Mouse (Mus musculus) ES-E14 (cell line): ENCODE results near the gene Smarcd2. TPM values are rescaled to one million over a fixed set of nuclear protein-coding genes. Genes with fewer than 3 reads are reported as not detected.

Source experiments
- DNase-seq: peaks from one replicate; pipeline ENCODE4 v3.0.0-alpha.2; 2013; ENCODE audit warnings: low read depth, low spot score
- H3K27ac ChIP-seq: 2 replicates; pipeline ENCODE4 v1.5.1; 2012; ENCODE audit warnings: low read depth, mild to moderate bottlenecking, low read length, moderate library complexity, mixed read lengths; ENCODE audit not compliant: poor library complexity, insufficient read depth, severe bottlenecking
- H3K36me3 ChIP-seq: 2 replicates; pipeline ENCODE4 v1.6.1; 2012; ENCODE audit warnings: mild to moderate bottlenecking, low read length, moderate library complexity, mixed read lengths; ENCODE audit not compliant: control insufficient read depth, poor library complexity, insufficient read depth, severe bottlenecking
- H3K4me1 ChIP-seq, 2 experiments: fragments of 150-350 bp in 1 of 2; sonication (generic) in 1 of 2; 2 replicates each; pipeline ENCODE4 v1.6.1; 2012; ENCODE audit warnings: low read length in 2 of 2, mild to moderate bottlenecking in 1 of 2, mixed read lengths in 1 of 2; ENCODE audit not compliant: control insufficient read depth in 2 of 2, insufficient read depth in 2 of 2, poor library complexity in 1 of 2
- H3K4me3 ChIP-seq, 2 experiments: fragments of 150-350 bp in 1 of 2; sonication (generic) in 1 of 2; 2 replicates each; pipeline ENCODE4 v1.5.1; 2012; ENCODE audit warnings: low read length in 2 of 2, low read depth in 1 of 2, mild to moderate bottlenecking in 1 of 2, mixed read lengths in 1 of 2; ENCODE audit not compliant: insufficient read depth in 1 of 2, poor library complexity in 1 of 2, severe bottlenecking in 1 of 2
- H3K9ac ChIP-seq: 2 replicates; pipeline ENCODE4 v1.6.1; 2012; ENCODE audit warnings: low read depth, mild to moderate bottlenecking, low read length, mixed read lengths; ENCODE audit not compliant: poor library complexity, insufficient read depth, severe bottlenecking
- H3K9me3 ChIP-seq: fragments of 150-350 bp; sonication (generic); 2 replicates; pipeline ENCODE4 v1.6.1; 2012; ENCODE audit warnings: low read depth, mild to moderate bottlenecking, low read length; ENCODE audit not compliant: control insufficient read depth, insufficient read depth
- CHD2 ChIP-seq: IDR thresholded peaks from 2 replicates; pipeline ENCODE4 v1.6.1; 2014; ENCODE audit warnings: mild to moderate bottlenecking, low read depth, low read length, inconsistent platforms
- HCFC1 ChIP-seq: IDR thresholded peaks from 2 replicates; pipeline ENCODE4 v1.6.1; 2012; ENCODE audit warnings: low read length, inconsistent platforms, borderline replicate concordance; ENCODE audit not compliant: insufficient read depth
- MAFK ChIP-seq: IDR thresholded peaks from 2 replicates; pipeline ENCODE4 v1.6.1; 2014; ENCODE audit warnings: mild to moderate bottlenecking, low read depth, low read length, inconsistent platforms; ENCODE audit not compliant: insufficient read depth
- ZC3H11A ChIP-seq: IDR thresholded peaks from 2 replicates; pipeline ENCODE4 v1.6.1; 2012; ENCODE audit warnings: low read depth, mild to moderate bottlenecking, inconsistent platforms, low read length, borderline replicate concordance
- ZNF384 ChIP-seq: IDR thresholded peaks from 2 replicates; pipeline ENCODE4 v1.6.1; 2012; ENCODE audit warnings: low read depth, low read length, inconsistent platforms
- in situ Hi-C, 2 experiments: fragments of 600-800 bp; cut with MboI; formaldehyde crosslinking; loops; one replicate each; pipeline ENCODE4 v1.15.1; 2025; ENCODE audit warnings: low sequenced_read_pairs in 2 of 2, inconsistent platforms in 1 of 2; ENCODE audit not compliant: unreplicated experiment in 2 of 2
- total RNA-seq: library from RNA; depleted of rRNA; stranded (reverse); fragments of 300-350 nt; gene quantifications from 2 replicates; pipeline ENCODE4 v1.2.3, GENCODE M21; 2012

Gene Smarcd2
- total RNA-seq, 1 experiment, result 47.7 TPM

- in situ Hi-C loops, result no loop called here
- TF ChIP-seq MAFK (no peak), CHD2 (no peak), HCFC1 (no peak), ZC3H11A (no peak), ZNF384 (no peak)
- Histone ChIP-seq H3K9ac (no peak overlapping the region), H3K4me1 (peaks cover 2 to 19% of the 10 kb centered on the region in 2 experiments; a peak in 3 of 4 replicates), H3K36me3 (no peaks in the 10 kb centered on the region), H3K27ac (no peak overlapping the region), H3K9me3 (no peaks in the 10 kb centered on the region), H3K4me3 (no peak overlapping the region)
- DNase-seq, result no peak
Measured at GRCm38 (mm10) chr11:106274374-106274773, 1.6 kb upstream of the Smarcd2 start.

- H3K4me1 ChIP-seq, result peaks cover 6 to 19% of the 10 kb centered on the region in 2 experiments
Measured at GRCm38 (mm10) chr11:106273811-106274210, 1.0 kb upstream of the Smarcd2 start.

GRCm38 (mm10) chr11:106273311-106273684 is 526 bp upstream of the Smarcd2 start:
- H3K4me3 ChIP-seq, result peak overlapping the region; percentile 58 to 78
- in situ Hi-C loops, result no loop called here
- TF ChIP-seq MAFK (no peak), ZNF384 (no peak), ZC3H11A (no peak), CHD2 (no peak), HCFC1 (no peak)
- H3K27ac ChIP-seq, result peak overlapping the region; percentile 96
- H3K9me3 ChIP-seq, result no peaks in the 10 kb centered on the region
- DNase-seq, result no peak
- peak overlapping the region; percentile 89 for H3K9ac ChIP-seq
- peaks cover 6 to 21% of the 10 kb centered on the region in 2 experiments for H3K4me1 ChIP-seq
- no peaks in the 10 kb centered on the region for H3K36me3 ChIP-seq

More at GRCm38 (mm10) chr11:106273811-106274210, 1.0 kb upstream of the Smarcd2 start:
- peak overlapping the region; percentile 58 to 78; a peak in 3 of 4 replicates for H3K4me3 ChIP-seq
- no peaks in the 10 kb centered on the region for H3K9me3 ChIP-seq
- no peaks in the 10 kb centered on the region for H3K36me3 ChIP-seq
- in situ Hi-C loops, result no loop called here
- TF ChIP-seq CHD2 (no peak), MAFK (no peak), ZNF384 (no peak), ZC3H11A (no peak), HCFC1 (no peak)
- DNase-seq, result no peak
- H3K9ac ChIP-seq, result peak overlapping the region; percentile 89
- H3K27ac ChIP-seq, result no peak overlapping the region; the same call in 1 of the 2 replicates

GRCm38 (mm10) chr11:106271794-106272643 is 753 bp downstream of the Smarcd2 start:
- DNase-seq, result no peak
- H3K4me1 ChIP-seq, result peaks cover 9 to 25% of the 10 kb centered on the region in 2 experiments
- peak overlapping the region; percentile 78 to 88 for H3K4me3 ChIP-seq
- peaks cover 4% of the 10 kb centered on the region; the same call in 1 of the 2 replicates for H3K36me3 ChIP-seq
- TF ChIP-seq CHD2 (no peak), ZC3H11A (no peak), ZNF384 (0 out of 2 replicates have a peak, but pooled peaks have one; percentile 37), HCFC1 (no peak), MAFK (no peak)
- in situ Hi-C loops, result no loop called here
- no peaks in the 10 kb centered on the region for H3K9me3 ChIP-seq
- peak overlapping the region; percentile 93 for H3K9ac ChIP-seq
- H3K27ac ChIP-seq, result peak overlapping the region; percentile 67
